Mouse (Mus musculus) midbrain, embryonic 10.5 days (tissue): ENCODE measurements around the gene Igfbp6. TPM values are rescaled to one million over a fixed set of nuclear protein-coding genes. Genes with fewer than 3 reads are reported as not detected.
A peak's percentile ranks its signal among the peaks of the same experiment; 100 is the strongest.

Experiments
- DNase-seq: peaks from one replicate; pipeline ENCODE4 v3.0.0-alpha.2; 2017; ENCODE audit warnings: low spot score
- H3K27ac ChIP-seq: fragments of 300-500 bp; sonication (generic); replicated peaks from 2 replicates; pipeline ENCODE4 v1.5.1; 2016; ENCODE audit warnings: mild to moderate bottlenecking
- H3K27me3 ChIP-seq: fragments of 300-500 bp; sonication (generic); 2 replicates; pipeline ENCODE4 v1.6.1; 2016; ENCODE audit warnings: low read depth, mild to moderate bottlenecking; ENCODE audit not compliant: poor library complexity, severe bottlenecking
- H3K36me3 ChIP-seq: fragments of 300-500 bp; sonication (generic); 2 replicates; pipeline ENCODE4 v1.6.1; 2016; ENCODE audit warnings: mild to moderate bottlenecking, moderate library complexity
- H3K4me1 ChIP-seq: fragments of 300-500 bp; sonication (generic); 2 replicates; pipeline ENCODE4 v1.6.1; 2016
- H3K4me3 ChIP-seq: fragments of 300-500 bp; sonication (generic); 2 replicates; pipeline ENCODE4 v1.5.1; 2016; ENCODE audit warnings: mild to moderate bottlenecking, moderate library complexity
- H3K9me3 ChIP-seq: fragments of 300-500 bp; sonication (generic); replicated peaks from 2 replicates; pipeline ENCODE4 v1.6.1; 2016; ENCODE audit warnings: mild to moderate bottlenecking
- WGBS: fragments of 180-500 bp; shearing (Covaris S2); methylation state at CpG from one replicate; pipeline ENCODE4 v1.1.7; 2016; 5-methylcytosine and 5-hydroxymethylcytosine counted together
- polyA plus RNA-seq: library from polyadenylated mRNA; unstranded; fragments of >200 nt; fragmentation: Nextera tagmentation; extraction: Ambion mirVana; gene quantifications from 2 replicates; pipeline ENCODE4 v1.2.1, GENCODE M21; 2016

Gene Igfbp6
- polyA plus RNA-seq, 1 experiment from 2014 or later: 0.38 TPM

DNA sequence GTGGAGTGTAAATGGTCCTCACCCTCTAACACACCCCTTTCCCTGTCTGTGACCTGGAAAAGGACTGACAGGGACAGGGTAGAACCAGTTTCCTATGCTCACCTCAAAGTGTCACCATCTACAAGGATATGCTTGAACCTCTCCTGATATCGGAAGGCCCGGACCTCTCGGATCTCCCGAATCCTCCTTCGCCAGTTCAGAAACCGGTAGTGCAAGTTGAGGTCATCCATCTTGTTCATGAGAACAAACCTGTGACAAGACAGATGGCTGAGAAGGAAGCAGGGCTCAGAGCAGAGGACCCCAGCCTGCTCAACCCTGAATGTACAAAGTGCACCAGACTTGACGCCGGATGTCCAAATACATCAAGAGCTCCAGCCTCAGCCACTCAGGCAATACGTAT, 10.8 kb upstream of the Igfbp6 start:
- peaks cover 24% of the 10 kb centered on the region for H3K4me1 ChIP-seq
- peaks cover 52% of the 10 kb centered on the region for H3K36me3 ChIP-seq
- WGBS: 96% methylated on average over 9 of the region's 9 CpGs

DNA sequence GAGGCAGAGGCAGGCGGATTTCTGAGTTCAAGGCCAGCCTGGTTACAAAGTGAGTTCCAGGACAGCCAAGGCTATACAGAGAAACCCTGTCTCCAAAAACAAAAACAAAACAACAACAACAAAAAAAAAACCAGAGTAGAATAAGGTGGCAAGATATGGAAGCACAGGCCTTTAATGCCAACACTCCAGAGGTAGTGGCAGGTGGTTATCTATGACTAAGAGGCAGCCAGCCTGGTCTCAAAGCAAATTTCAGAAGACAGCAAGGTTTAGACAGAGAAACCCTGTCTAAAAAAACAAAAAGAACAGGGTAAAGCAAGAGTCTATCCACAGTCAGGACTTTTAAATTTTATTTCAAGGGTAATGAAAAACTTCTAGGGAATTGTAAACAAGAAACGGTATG, 9.5 kb upstream of the Igfbp6 start:
- Histone ChIP-seq H3K9me3 (no peaks in the 10 kb centered on the region), H3K36me3 (peaks cover 38% of the 10 kb centered on the region), H3K4me1 (peaks cover 24% of the 10 kb centered on the region), H3K27ac (no peak overlapping the region), H3K4me3 (peak overlapping the region; percentile 89; the same call in 1 of the 2 replicates), H3K27me3 (no peaks in the 10 kb centered on the region; the same call in 1 of the 2 replicates)
- 90% methylated on average over 2 of the region's 2 CpGs for WGBS
- DNase-seq: no peak

More for the DNA sequence above, 10.8 kb upstream of the Igfbp6 start:
- H3K27ac ChIP-seq: no peak overlapping the region
- H3K27me3 ChIP-seq: no peaks in the 10 kb centered on the region
- DNase-seq: no peak
- H3K4me3 ChIP-seq: no peak overlapping the region
- H3K9me3 ChIP-seq: no peaks in the 10 kb centered on the region

DNA sequence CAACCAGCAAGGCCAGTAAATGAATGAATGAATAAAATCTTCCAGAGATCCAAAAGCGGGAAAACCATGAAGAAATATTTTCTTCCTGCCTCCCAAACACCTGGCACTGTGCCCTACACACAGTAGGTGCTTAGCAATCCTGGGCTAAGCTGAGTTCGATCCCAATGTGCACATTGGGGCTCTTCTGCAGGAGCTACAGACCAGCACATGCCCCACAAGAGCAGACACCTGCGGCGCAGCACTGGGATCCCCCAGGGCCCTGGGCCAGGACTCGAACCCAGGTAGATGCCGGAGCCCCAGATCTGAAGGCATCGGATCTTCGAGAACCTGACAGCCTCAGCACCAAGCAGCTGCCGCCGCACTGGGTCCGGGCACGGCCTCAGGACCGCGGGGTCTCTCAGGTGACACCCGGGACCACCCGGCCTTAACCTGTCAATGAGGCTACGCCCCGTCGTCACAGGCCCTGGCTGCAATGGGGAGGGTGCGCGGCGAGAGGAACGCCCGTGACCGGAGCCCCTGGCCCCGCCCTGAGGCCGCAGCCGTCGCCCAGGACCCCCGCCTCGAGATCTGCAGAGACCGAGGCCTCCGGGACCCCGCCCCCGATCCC, 8.5 kb upstream of the Igfbp6 start:
- peaks cover 24% of the 10 kb centered on the region for H3K4me1 ChIP-seq
- peak overlapping the region; percentile 89 for H3K4me3 ChIP-seq
- H3K36me3 ChIP-seq: peaks cover 29% of the 10 kb centered on the region
- peak overlapping the region; percentile 91 for H3K27ac ChIP-seq
- no peaks in the 10 kb centered on the region for H3K9me3 ChIP-seq
- DNase-seq: no peak
- WGBS: 3% methylated on average over 35 of the region's 35 CpGs
- no peaks in the 10 kb centered on the region; the same call in 1 of the 2 replicates for H3K27me3 ChIP-seq

DNA sequence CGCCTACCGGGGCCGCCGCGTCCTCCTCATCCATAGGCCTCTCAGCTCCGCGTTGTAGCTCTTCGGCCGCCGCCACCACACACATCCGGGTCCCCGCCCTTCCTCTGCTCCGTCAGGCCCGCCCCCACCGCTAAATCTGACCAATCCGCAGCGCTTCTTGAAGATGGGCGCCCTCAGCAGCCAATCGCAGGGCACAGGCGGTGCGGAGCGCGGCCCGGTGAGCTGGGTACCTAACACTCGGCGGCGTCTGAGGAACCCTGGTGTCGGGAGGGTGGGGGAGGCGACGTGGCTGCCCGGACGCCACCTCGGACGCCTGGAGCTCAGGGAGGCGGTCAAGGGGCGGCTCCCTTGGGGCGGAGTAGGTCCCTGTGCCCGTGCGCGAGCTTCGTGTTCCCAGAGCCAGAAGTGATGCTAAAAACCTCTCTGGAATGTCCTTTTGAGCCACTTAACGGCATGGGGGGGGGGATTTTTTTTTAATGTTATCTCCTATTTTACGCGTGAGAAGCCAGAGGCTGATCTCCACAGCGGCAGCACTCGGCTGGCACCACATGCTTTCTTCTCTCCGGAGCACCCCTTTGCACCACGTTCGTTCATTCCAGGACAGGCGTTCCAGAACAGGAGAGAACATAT, 7.9 kb upstream of the Igfbp6 start, which contains the start of gene Spryd3:
TSS of gene Spryd3 (minus strand) at position 106 of the 630 bp plus-strand sequence.
- no peaks in the 10 kb centered on the region for H3K9me3 ChIP-seq
- H3K4me3 ChIP-seq: peak within 1 kb of the TSS; percentile 89
- H3K4me1 ChIP-seq: peaks cover 24% of the 10 kb centered on the region
- no peaks in the 10 kb centered on the region; the same call in 1 of the 2 replicates for H3K27me3 ChIP-seq
- H3K36me3 ChIP-seq: peaks cover 23% of the 10 kb centered on the region
- under 1% methylated on average over 50 of the region's 50 CpGs for WGBS
- H3K27ac ChIP-seq: peak within 1 kb of the TSS; percentile 91
- DNase-seq: peak; percentile 98

DNA sequence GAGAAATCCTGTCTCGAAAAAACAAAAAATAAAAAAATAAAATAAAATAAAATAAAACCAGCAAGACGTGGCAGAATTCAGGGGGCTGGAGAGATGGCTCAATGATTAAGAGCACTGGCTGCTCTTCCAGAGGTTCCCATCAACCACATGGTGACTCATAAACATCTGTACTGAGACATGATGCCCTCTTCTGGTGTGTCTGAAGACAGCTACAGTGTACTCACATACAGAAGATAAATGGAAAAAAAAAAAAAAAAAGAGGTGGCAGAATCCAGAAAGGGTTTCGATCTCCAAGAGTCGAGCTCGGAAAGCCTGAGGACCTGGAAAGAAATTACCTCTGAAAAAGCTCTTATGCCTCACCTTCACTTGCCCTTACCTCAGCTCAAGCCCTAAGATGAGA, 3.0 kb upstream of the Igfbp6 start:
- DNase-seq: no peak
- Histone ChIP-seq H3K27me3 (peaks cover 42% of the 10 kb centered on the region), H3K27ac (no peak overlapping the region), H3K4me3 (no peak overlapping the region), H3K4me1 (peaks cover 27% of the 10 kb centered on the region), H3K36me3 (no peaks in the 10 kb centered on the region), H3K9me3 (no peaks in the 10 kb centered on the region)
- 87% methylated on average over 5 of the region's 5 CpGs for WGBS

DNA sequence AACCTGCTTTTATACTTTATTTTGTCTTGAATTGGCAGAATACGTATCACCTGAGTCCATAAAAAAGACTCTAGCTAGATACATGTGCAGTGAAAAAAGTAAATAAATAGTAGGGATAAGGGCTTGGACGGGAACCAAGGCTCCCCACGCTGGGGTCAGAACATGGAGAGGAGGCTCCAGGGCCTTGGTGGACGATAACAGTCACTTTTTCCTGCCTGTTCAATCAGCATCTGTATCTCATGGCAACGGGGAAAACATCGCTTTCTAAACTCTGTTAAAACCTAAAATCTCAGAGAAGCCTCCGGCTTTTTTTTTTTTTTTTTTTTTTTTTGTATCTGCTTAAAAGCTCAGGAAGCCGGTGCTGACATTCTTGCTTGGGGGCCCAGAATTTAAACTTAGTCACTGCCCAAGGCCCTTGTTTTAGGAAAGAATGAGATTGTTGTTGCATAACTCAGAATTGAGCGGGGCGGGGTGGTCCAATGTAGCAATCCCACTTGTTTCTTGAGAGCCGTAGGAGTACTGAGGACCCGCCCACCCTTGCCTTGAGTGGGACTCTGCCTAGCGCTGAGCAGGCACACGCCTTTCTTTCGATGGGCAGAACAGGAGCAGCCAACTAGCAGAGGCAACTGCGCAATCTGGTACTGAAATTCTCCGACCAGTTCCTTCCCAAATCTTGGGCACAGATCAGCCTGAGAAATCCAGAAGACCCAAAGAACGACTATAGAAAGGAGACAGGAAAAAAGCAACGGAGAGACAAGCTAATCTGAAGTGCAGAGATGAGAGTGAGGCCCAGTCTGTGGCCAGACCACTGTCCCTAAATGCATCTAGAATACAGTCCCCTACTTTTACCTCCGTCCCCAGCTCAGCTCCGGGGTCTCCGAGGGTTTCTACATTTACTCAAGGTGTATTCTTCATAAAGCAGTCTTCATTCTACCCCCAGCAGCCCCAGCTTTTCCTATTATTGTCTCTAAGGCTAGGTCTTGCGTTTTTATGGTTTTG, 949 bp upstream of the Igfbp6 start:
- 53% methylated on average over 23 of the region's 23 CpGs for WGBS
- Histone ChIP-seq H3K27me3 (peaks cover 44% of the 10 kb centered on the region), H3K27ac (no peak overlapping the region), H3K36me3 (no peaks in the 10 kb centered on the region), H3K9me3 (no peaks in the 10 kb centered on the region), H3K4me1 (peaks cover 16% of the 10 kb centered on the region), H3K4me3 (no peak overlapping the region)
- no peak for DNase-seq

DNA sequence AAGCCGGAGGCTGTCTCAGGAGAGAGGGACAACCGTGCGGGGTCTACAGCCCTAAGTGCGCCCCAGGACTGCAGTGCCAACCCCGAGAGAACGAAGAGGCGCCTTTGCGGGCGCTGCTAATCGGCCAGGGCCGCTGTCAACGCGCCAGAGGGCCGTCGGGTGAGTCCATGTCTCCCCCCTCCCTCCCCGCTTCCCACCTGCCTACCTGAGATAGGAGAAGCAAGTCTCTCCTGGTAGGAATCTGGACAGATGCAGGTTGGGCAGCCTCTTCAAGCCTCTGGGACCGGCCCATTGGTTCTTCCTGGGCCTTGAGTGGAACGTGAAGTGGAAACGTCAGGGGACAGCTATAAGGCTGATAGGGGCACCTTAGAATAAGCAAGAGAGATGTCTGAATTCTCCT, 564 bp downstream of the Igfbp6 start:
- no peak for DNase-seq
- Histone ChIP-seq H3K4me1 (peaks cover 16% of the 10 kb centered on the region), H3K9me3 (no peaks in the 10 kb centered on the region), H3K27me3 (peaks cover 44% of the 10 kb centered on the region), H3K36me3 (no peaks in the 10 kb centered on the region), H3K4me3 (peak overlapping the region; percentile 43), H3K27ac (peak overlapping the region; percentile 53; the same call in 1 of the 2 replicates)
- 9% methylated on average over 19 of the region's 19 CpGs for WGBS

DNA sequence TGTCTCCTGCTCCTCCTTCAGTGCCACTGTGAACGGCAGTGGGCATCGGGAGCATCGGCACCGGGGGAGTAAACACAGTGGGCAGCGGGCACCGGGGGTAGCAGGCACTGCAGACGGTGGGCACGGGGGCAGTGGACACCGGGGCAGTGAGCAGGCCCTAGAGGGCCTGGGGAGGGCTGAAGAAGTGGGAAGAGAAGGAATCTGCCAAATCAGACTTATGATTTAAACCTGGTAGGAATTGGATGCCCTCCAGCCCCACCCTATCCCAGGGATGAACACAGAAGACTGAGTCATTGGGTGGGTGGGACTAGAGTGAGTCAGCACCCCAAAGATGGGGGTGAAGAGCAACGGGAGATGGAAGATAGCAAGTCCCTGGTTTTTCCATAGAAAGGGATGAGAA, 1.2 kb downstream of the Igfbp6 start:
- no peak overlapping the region for H3K4me3 ChIP-seq
- DNase-seq: no peak
- 92% methylated on average over 10 of the region's 10 CpGs for WGBS
- no peaks in the 10 kb centered on the region for H3K9me3 ChIP-seq
- peaks cover 44% of the 10 kb centered on the region for H3K27me3 ChIP-seq
- H3K4me1 ChIP-seq: peaks cover 21% of the 10 kb centered on the region
- H3K36me3 ChIP-seq: no peaks in the 10 kb centered on the region
- no peak overlapping the region for H3K27ac ChIP-seq

DNA sequence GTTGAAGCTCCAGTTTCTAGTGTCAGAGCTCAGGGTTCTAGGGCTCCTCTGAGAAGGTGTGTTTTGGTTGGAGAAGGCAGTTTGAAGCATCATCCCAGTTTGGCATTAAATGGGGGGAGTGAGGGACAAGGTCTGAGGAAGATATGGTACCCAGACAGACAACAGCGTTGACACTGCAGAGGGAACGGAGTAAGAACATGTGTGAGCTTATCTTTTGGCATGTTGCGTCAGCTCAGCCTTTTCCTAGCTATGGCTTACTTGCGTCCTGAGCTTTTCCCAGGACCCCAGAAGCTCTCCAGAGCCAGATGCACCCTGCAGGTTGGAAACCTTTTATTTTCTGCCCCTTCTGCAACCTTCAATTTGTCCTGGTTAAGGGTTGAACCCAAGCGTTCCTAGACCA, 1.9 kb downstream of the Igfbp6 start:
- Histone ChIP-seq H3K36me3 (no peaks in the 10 kb centered on the region), H3K4me3 (no peak overlapping the region), H3K4me1 (peaks cover 24% of the 10 kb centered on the region), H3K27ac (no peak overlapping the region), H3K27me3 (peaks cover 44% of the 10 kb centered on the region), H3K9me3 (no peaks in the 10 kb centered on the region)
- 89% methylated on average over 5 of the region's 5 CpGs for WGBS
- no peak for DNase-seq

DNA sequence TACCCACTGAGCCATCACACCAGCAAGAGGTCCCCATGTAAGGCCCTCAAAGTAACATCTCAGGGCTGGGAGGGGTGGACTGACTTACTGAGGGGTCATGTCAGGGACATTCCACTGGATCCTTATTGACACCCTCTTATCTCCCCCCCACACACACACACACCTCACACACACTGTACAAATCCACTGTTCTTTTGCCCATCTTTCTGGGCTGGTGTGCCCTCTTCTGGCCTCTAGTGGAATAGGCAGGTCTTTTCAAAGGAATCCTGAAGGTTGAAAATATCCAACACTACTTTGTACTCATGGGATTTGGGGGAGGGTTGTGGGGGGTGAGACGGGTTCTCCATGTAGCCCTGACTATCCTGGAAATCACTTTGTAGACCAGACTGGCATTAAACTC, 2.7 kb downstream of the Igfbp6 start:
- Histone ChIP-seq H3K4me1 (peaks cover 24% of the 10 kb centered on the region), H3K4me3 (no peak overlapping the region), H3K9me3 (no peaks in the 10 kb centered on the region), H3K27ac (no peak overlapping the region), H3K36me3 (no peaks in the 10 kb centered on the region), H3K27me3 (peaks cover 43% of the 10 kb centered on the region)
- DNase-seq: peak; percentile 41
- 15% methylated on average over 1 of the region's 1 CpGs for WGBS

DNA sequence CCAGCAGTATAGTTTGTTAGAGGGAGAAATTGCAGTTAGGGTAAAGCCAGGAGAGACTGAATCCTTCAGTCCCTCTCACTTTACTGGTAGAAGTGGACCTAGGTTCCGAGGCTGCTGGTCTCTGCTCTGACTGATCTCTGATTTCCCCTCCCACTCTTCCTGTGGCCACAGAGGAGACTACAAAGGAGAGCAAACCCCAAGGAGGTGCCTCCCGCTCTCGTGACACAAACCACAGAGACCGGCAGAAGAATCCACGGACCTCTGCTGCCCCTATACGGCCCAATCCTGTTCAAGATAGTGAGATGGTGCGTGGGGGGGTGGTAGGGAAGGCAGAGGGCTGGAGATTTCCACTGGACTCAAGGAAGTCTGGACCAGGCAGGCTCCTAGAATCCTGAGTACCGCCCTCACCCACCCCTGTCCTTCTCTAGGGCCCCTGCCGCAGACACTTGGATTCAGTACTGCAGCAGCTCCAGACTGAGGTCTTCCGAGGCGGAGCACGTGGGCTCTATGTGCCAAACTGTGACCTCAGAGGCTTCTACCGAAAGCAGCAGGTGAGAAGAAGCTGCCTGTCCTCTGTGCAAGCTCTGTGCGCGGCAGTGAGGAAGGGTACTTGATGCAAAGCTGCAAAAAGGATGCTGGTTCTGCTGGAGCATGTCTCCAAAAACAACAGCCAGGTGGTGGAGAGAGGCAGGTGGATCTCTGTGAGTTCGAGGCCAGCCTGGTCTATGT, 3.7 kb downstream of the Igfbp6 start:
- Histone ChIP-seq H3K36me3 (no peaks in the 10 kb centered on the region), H3K4me1 (peaks cover 27% of the 10 kb centered on the region), H3K27me3 (peaks cover 33% of the 10 kb centered on the region), H3K27ac (no peak overlapping the region; the same call in 1 of the 2 replicates), H3K4me3 (no peak overlapping the region), H3K9me3 (no peaks in the 10 kb centered on the region)
- 77% methylated on average over 16 of the region's 16 CpGs for WGBS
- no peak for DNase-seq

DNA sequence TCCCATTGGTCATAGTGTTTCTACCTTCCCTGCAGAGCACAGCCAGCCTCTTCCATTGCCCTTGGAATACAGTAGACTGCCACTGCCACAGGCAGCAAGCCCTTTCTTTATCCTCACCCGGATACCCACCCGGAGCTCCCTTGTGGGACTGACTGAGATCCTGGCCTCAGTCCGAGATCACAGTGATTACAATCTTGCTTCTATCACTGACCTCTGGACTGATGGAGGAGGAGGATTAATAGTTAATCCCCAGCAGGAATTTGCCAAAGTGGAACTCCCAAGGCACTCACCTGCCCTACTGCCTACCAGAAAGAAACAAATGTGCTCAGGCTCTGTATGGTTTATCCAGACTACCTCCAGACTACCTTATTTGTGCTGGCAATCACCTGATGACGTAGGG, 5.4 kb downstream of the Igfbp6 start:
- no peaks in the 10 kb centered on the region for H3K36me3 ChIP-seq
- H3K4me1 ChIP-seq: peaks cover 26% of the 10 kb centered on the region
- no peak overlapping the region for H3K4me3 ChIP-seq
- WGBS: 66% methylated on average over 4 of the region's 4 CpGs
- peaks cover 17% of the 10 kb centered on the region for H3K27me3 ChIP-seq
- no peak for DNase-seq
- H3K27ac ChIP-seq: no peak overlapping the region
- H3K9me3 ChIP-seq: no peaks in the 10 kb centered on the region
